Mouse (Mus musculus) forebrain, embryonic 14.5 days (tissue): ENCODE measurements around the gene Apobec2. TPM values are rescaled to one million over a fixed set of nuclear protein-coding genes. Genes with fewer than 3 reads are reported as not detected.
A peak's percentile ranks its signal among the peaks of the same experiment; 100 is the strongest.

Source experiments
- ATAC-seq: fragments of 200-750 bp; cut with Nextera tagmentation; 2 replicates; pipeline ENCODE4 v1.8.0; 2017; ENCODE audit warnings: mild to moderate bottlenecking, moderate library complexity
- DNase-seq: peaks from one replicate; pipeline ENCODE4 v3.0.0-alpha.2; 2015; ENCODE audit warnings: low spot score
- H3K27ac ChIP-seq: fragments of 300-500 bp; sonication (generic); 2 replicates; pipeline ENCODE4 v1.5.1; 2014; ENCODE audit warnings: low read depth, mild to moderate bottlenecking, control low read depth, low read length, moderate library complexity
- H3K27me3 ChIP-seq: fragments of 300-500 bp; sonication (generic); replicated peaks from 2 replicates; pipeline ENCODE4 v1.6.1; 2014; ENCODE audit warnings: low read length, control low read depth, mixed read lengths; ENCODE audit not compliant: control insufficient read depth, insufficient read depth
- H3K36me3 ChIP-seq: fragments of 300-500 bp; sonication (generic); 2 replicates; pipeline ENCODE4 v1.6.1; 2014; ENCODE audit warnings: low read length, control low read depth; ENCODE audit not compliant: control insufficient read depth, insufficient read depth
- H3K4me1 ChIP-seq: fragments of 300-500 bp; sonication (generic); 2 replicates; pipeline ENCODE4 v1.6.1; 2014; ENCODE audit warnings: antibody characterized with exemption, low read length, control low read depth; ENCODE audit not compliant: control insufficient read depth, insufficient read depth
- H3K4me2 ChIP-seq: fragments of 300-500 bp; sonication (generic); 2 replicates; pipeline ENCODE4 v1.6.1; 2014; ENCODE audit warnings: mild to moderate bottlenecking, control low read depth, low read length
- H3K4me3 ChIP-seq: fragments of 300-500 bp; sonication (generic); 2 replicates; pipeline ENCODE4 v1.5.1; 2014; ENCODE audit warnings: low read depth, low read length, control low read depth
- H3K9ac ChIP-seq: fragments of 300-500 bp; sonication (generic); 2 replicates; pipeline ENCODE4 v1.6.1; 2014; ENCODE audit warnings: mild to moderate bottlenecking, low read length, control low read depth, moderate library complexity
- H3K9me3 ChIP-seq: fragments of 300-500 bp; sonication (generic); replicated peaks from 2 replicates; pipeline ENCODE4 v1.6.1; 2016; ENCODE audit warnings: low read length, control low read depth, mixed read lengths; ENCODE audit not compliant: control insufficient read depth
- WGBS: fragments of 180-500 bp; shearing (Covaris S2); extraction: QIAGEN DNeasy Blood & Tissue Kit; methylation state at CpG from one replicate; pipeline ENCODE4 v1.1.7; 2014; 5-methylcytosine and 5-hydroxymethylcytosine counted together
- polyA plus RNA-seq: library from polyadenylated mRNA; unstranded; fragments of >200 nt; fragmentation: Nextera tagmentation; extraction: Ambion mirVana; gene quantifications from 2 replicates; pipeline ENCODE4 v1.2.1, GENCODE M21; 2014

Apobec2 gene
- polyA plus RNA-seq, 1 experiment from 2014 or later, result 0.24 TPM

DNA sequence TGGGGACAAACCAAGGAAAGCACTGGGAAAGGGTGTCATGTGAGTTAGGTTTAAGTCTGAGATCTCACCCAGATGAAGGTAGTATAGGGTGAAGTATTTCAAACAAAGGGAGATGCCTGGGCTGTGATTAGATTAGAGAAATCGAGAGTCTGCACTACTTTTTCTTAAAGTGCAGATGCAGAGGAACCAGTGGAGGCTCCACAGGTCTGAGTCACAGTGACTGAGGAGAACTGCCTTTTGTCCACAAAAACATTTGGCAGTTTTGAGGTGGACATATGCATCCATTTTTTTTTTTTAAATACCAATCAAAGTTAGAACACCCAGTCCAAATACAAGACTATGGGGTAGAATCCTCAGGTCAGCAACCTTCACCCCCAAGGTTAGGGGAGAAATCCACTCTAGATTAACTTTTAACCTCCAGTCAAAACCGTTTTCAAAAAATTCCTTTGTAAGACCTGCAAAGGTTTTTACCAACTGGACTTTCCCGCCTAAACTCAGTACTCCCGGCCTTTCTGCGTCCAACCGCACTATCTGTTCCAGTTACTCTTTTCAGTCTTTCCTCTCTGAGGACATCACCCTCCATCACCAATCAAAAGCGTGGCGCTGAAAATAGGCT, 24.7 kb downstream of the Apobec2 start:
- H3K4me3 ChIP-seq, result peak overlapping the region; percentile 87

DNA sequence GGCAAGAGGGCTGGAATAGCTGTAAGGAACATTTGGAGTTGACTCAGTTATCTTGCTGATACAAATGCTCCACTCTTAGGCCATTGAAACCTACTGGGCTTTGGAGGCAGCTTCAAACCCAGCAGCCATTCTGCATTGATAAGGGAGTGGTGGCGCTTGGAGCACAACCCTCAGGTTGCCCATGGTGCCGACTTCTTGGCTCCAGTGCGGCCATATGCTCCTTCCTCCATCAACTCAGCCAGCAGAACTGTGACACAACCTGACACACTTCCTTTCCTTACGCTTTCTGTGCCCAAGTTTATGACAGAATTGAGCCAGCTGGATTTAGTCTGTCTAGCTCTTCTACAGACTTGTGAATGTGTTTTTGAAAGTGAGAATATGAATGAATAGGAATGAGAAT, 25.6 kb downstream of the Apobec2 start:
- 79% methylated on average over 4 of the region's 4 CpGs for WGBS
- Histone ChIP-seq H3K36me3 (0 out of 2 replicates have a peak, but pooled peaks cover 4% of the 10 kb centered on the region), H3K4me3 (peak overlapping the region; percentile 87; the same call in 1 of the 2 replicates), H3K9me3 (no peaks in the 10 kb centered on the region), H3K9ac (peak overlapping the region; percentile 99; the same call in 1 of the 2 replicates), H3K4me2 (peak overlapping the region; percentile 89), H3K27me3 (no peaks in the 10 kb centered on the region), H3K4me1 (peaks cover 20% of the 10 kb centered on the region), H3K27ac (0 out of 2 replicates have a peak overlapping the region, but pooled peaks have one; percentile 11)
- ATAC-seq, result no peak
- DNase-seq, result peak; percentile 10

More for the DNA sequence above, 24.7 kb downstream of the Apobec2 start:
- DNase-seq (no peak), ATAC-seq (no peak)
- Histone ChIP-seq H3K27me3 (no peaks in the 10 kb centered on the region), H3K27ac (peak overlapping the region; percentile 100), H3K9ac (peak overlapping the region; percentile 99), H3K36me3 (0 out of 2 replicates have a peak, but pooled peaks cover 9% of the 10 kb centered on the region), H3K9me3 (no peaks in the 10 kb centered on the region), H3K4me1 (peaks cover 20% of the 10 kb centered on the region), H3K4me2 (peak overlapping the region; percentile 89)
- WGBS, result 6% methylated on average over 8 of the region's 8 CpGs

DNA sequence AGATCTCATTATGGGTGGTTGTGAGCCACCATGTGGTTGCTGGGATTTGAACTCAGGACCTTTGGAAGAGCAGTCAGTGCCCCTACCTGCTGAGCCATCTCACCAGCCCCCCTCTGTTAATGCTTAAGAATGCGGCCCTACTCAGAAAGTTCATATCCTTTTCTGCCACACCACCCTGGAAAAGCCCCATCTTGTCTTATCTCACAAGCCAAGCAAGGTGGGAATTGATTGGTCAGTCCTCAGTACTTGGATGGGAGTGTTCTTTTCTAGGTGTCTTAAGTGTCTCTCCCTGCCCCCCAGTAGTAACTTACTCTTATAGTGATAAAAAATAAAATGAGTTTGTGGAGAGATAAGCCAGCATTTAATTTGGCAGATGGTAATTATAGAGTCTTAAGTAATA, 28.0 kb downstream of the Apobec2 start:
- H3K4me1 ChIP-seq, result peaks cover 13% of the 10 kb centered on the region
- no peak overlapping the region for H3K4me3 ChIP-seq
- no peaks in the 10 kb centered on the region for H3K9me3 ChIP-seq
- H3K27ac ChIP-seq, result no peak overlapping the region
- no peaks in the 10 kb centered on the region for H3K27me3 ChIP-seq
- no peak for DNase-seq
- no peak overlapping the region for H3K9ac ChIP-seq
- WGBS, result 83% methylated on average over 1 of the region's 1 CpGs
- H3K4me2 ChIP-seq, result no peak overlapping the region
- H3K36me3 ChIP-seq, result peaks cover 10% of the 10 kb centered on the region
- ATAC-seq, result no peak

DNA sequence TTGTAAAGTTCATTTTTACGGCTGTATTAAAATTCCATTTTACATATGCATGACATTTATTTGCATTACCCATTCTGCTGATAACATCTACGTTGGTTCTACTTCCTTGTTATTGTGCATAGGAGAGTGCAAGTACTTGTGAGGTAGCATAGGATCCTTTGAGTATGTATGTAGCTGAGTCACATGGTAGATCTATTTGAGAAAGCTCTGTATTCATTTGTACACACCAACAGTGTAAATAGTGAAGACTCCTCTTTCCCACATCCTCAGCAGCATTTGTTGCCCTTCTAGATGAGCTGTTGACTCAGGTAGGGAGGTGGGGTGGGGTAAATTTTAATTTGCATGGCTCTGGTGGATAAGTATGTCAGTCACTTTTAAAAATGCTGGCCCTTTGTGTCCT, 28.9 kb downstream of the Apobec2 start:
- no peaks in the 10 kb centered on the region for H3K9me3 ChIP-seq
- H3K36me3 ChIP-seq, result peaks cover 19% of the 10 kb centered on the region
- DNase-seq, result no peak
- peaks cover 13% of the 10 kb centered on the region for H3K4me1 ChIP-seq
- no peak overlapping the region for H3K27ac ChIP-seq
- 89% methylated on average over 2 of the region's 2 CpGs for WGBS
- ATAC-seq, result no peak
- no peak overlapping the region for H3K4me3 ChIP-seq
- no peak overlapping the region for H3K9ac ChIP-seq
- no peak overlapping the region for H3K4me2 ChIP-seq
- no peaks in the 10 kb centered on the region for H3K27me3 ChIP-seq

DNA sequence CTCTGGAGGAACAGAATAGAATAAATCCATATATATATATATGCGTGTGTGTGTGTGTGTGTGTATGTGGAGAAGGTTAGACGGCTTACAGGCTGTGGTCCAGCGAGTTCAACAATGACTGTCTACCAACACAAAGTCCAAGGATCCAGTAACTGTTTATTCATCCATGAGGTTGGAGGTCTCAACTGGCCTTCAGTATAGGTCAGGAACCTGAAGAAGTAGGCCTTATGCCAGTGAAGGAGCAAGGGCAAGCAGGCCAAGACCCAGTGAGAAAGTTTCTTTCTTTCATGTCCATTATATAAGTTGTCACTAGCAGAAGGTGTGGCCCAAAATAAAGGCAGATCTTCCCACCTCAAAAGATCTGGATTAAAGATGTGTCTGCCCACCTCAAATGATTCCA, 30.0 kb downstream of the Apobec2 start:
- Histone ChIP-seq H3K9ac (no peak overlapping the region), H3K4me3 (no peak overlapping the region), H3K9me3 (no peaks in the 10 kb centered on the region), H3K4me2 (no peak overlapping the region), H3K27me3 (no peaks in the 10 kb centered on the region), H3K36me3 (peaks cover 28% of the 10 kb centered on the region), H3K27ac (no peak overlapping the region), H3K4me1 (peaks cover 8% of the 10 kb centered on the region)
- DNase-seq (no peak), ATAC-seq (no peak)
- 94% methylated on average over 3 of the region's 3 CpGs for WGBS

DNA sequence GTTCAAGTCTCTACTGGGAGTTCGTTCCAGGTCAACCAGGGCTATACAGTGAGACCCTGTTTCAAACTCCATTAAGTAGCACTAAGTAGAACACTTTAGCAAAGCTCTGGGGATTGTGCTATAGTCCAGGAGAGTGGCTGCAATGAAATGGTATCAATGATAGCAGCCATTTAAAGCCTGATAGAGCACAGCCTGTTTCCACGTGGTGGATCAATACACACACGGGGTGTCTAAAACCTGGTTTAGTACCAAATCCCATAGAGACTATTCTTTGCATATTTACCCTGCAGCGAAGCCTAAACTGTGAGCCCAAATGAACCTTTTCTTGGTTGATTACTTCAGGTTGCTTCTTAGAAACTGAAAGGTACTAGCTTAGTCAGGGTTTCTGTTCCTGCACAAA, 31.0 kb downstream of the Apobec2 start:
- Histone ChIP-seq H3K9ac (no peak overlapping the region), H3K9me3 (no peaks in the 10 kb centered on the region), H3K4me1 (no peaks in the 10 kb centered on the region), H3K27ac (no peak overlapping the region), H3K4me3 (no peak overlapping the region), H3K27me3 (no peaks in the 10 kb centered on the region), H3K4me2 (no peak overlapping the region), H3K36me3 (peaks cover 34% of the 10 kb centered on the region)
- DNase-seq, result no peak
- ATAC-seq, result no peak
- WGBS, result 92% methylated on average over 4 of the region's 4 CpGs

DNA sequence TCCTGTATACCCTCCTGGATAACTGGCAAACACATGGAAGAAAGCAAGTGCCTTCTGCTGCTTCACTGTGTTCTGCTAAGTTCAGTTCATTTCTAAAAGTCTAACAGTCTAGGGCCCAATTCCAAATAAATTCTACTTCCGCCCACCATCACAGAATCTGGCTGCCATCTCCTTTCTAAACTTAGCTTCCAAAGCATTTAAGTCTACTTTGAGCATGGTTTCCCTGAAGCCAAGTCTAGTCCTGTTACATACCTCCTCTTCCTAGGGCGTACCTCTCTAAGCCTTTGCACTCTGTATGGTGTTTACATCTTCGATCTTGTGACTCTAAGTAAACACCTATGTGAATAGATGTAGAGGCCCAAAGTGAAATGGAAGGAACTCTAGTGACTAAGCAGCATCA, 40.1 kb downstream of the Apobec2 start:
- 94% methylated on average over 3 of the region's 3 CpGs for WGBS
- no peaks in the 10 kb centered on the region for H3K9me3 ChIP-seq
- ATAC-seq, result no peak
- peaks cover 92% of the 10 kb centered on the region for H3K36me3 ChIP-seq
- H3K27ac ChIP-seq, result no peak overlapping the region
- H3K4me1 ChIP-seq, result no peaks in the 10 kb centered on the region
- no peak overlapping the region for H3K4me3 ChIP-seq
- no peak for DNase-seq
- no peaks in the 10 kb centered on the region for H3K27me3 ChIP-seq
- H3K9ac ChIP-seq, result no peak overlapping the region
- H3K4me2 ChIP-seq, result no peak overlapping the region

DNA sequence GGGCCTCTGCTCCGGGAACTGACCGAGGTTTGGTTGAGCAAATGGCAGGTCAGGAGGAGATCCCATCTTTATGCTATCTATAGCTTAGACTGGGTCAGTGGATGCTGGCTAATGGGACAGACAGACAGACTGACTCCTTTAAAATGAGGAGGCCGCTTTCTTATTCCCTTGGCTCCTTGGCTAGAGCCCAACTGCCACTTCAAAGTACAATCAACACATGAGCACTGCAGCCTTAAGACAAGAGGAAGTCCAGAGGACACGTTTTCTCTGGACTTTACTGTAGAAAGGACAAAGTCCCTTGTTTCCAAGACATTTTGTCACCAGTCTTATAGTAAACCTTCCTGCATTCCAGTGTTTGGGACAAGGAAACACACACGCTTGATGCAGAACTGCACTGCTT, 41.3 kb downstream of the Apobec2 start:
- H3K36me3 ChIP-seq, result peaks cover 96% of the 10 kb centered on the region
- 89% methylated on average over 5 of the region's 5 CpGs for WGBS
- H3K27ac ChIP-seq, result no peak overlapping the region
- DNase-seq (no peak), ATAC-seq (no peak)
- no peaks in the 10 kb centered on the region for H3K9me3 ChIP-seq
- H3K4me2 ChIP-seq, result no peak overlapping the region
- H3K27me3 ChIP-seq, result no peaks in the 10 kb centered on the region
- H3K4me1 ChIP-seq, result no peaks in the 10 kb centered on the region
- H3K4me3 ChIP-seq, result no peak overlapping the region
- no peak overlapping the region for H3K9ac ChIP-seq

DNA sequence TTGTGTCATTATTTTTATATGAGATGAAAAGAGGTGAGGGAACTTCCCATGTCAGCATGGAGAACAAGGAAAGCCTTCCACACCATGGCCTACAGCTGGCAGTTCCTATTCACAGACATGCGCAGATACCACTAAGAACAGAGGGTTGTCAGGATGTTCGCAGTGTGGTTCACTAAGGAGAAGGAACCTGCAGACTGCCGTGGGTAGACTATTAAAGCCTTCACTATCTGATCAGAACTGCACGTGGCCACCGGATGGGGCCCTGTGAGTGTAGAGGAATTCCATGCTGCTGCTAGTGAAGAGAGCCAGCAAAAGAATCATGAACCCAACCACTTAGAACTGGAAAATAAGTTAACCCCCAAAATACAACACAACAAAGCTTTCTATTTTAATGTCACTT, 43.3 kb downstream of the Apobec2 start:
- Histone ChIP-seq H3K4me1 (no peaks in the 10 kb centered on the region), H3K9ac (no peak overlapping the region), H3K27ac (no peak overlapping the region), H3K36me3 (peaks cover 89% of the 10 kb centered on the region), H3K27me3 (no peaks in the 10 kb centered on the region), H3K4me2 (no peak overlapping the region), H3K4me3 (no peak overlapping the region), H3K9me3 (no peaks in the 10 kb centered on the region)
- WGBS, result 96% methylated on average over 5 of the region's 5 CpGs
- ATAC-seq (no peak), DNase-seq (no peak)
